Mouse (Mus musculus) forebrain, embryonic 12.5 days (tissue): ENCODE measurements at regions not wholly inside any gene's neighbourhood (a gene's known extent, or its start where the extent isn't known, plus 50 kb on each side); places are given as distances from the start of the nearest gene placed in this dataset.

Experiments used
- ATAC-seq: fragments of 200-750 bp; cut with Nextera tagmentation; 2 replicates; pipeline ENCODE4 v1.8.0; 2017; ENCODE audit warnings: moderate TSS enrichment; ENCODE audit not compliant: low FRiP score
- H3K27ac ChIP-seq: fragments of 300-500 bp; sonication (generic); 2 replicates; pipeline ENCODE4 v1.5.1; 2016; ENCODE audit warnings: mild to moderate bottlenecking
- H3K27me3 ChIP-seq: fragments of 300-500 bp; sonication (generic); 2 replicates; pipeline ENCODE4 v1.6.1; 2016; ENCODE audit warnings: mild to moderate bottlenecking
- H3K36me3 ChIP-seq: fragments of 300-500 bp; sonication (generic); replicated peaks from 2 replicates; pipeline ENCODE4 v1.6.1; 2016; ENCODE audit warnings: mild to moderate bottlenecking
- H3K4me1 ChIP-seq: fragments of 300-500 bp; sonication (generic); 2 replicates; pipeline ENCODE4 v1.6.1; 2016
- H3K4me2 ChIP-seq: fragments of 300-500 bp; sonication (generic); 2 replicates; pipeline ENCODE4 v1.6.1; 2016; ENCODE audit warnings: mild to moderate bottlenecking, moderate library complexity
- H3K4me3 ChIP-seq: fragments of 300-500 bp; sonication (generic); replicated peaks from 2 replicates; pipeline ENCODE4 v1.5.1; 2016; ENCODE audit warnings: mild to moderate bottlenecking
- H3K9ac ChIP-seq: fragments of 300-500 bp; sonication (generic); 2 replicates; pipeline ENCODE4 v1.6.1; 2016; ENCODE audit warnings: mild to moderate bottlenecking
- H3K9me3 ChIP-seq: fragments of 300-500 bp; sonication (generic); 2 replicates; pipeline ENCODE4 v1.6.1; 2016
- WGBS: fragments of 180-500 bp; shearing (Covaris S2); methylation state at CpG from one replicate; pipeline ENCODE4 v1.1.7; 2016; 5-methylcytosine and 5-hydroxymethylcytosine counted together

DNA sequence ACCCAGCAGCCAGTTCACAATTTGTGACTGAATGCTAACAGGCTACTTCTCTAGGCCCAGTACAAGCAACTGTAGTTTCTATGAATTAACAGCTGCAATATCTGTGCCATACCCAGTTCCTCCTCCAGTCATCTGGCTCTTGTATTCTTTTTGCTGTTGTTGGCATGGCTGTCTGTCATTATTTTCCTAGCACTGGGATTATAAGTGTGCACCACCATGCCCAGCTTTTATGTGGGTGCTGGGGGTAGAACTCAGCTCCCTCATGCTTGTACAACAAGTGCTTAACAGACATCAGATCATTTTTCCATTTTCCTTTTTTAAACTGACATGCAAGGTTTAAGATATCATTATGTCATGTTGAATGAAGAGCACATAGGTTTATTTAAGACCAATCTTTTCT lies 789.9 kb downstream of the Slc4a3 start:
- H3K9ac ChIP-seq, result no peak overlapping the region
- H3K27ac ChIP-seq, result no peak overlapping the region
- no peak overlapping the region for H3K4me2 ChIP-seq
- H3K36me3 ChIP-seq, result no peaks in the 10 kb centered on the region
- H3K27me3 ChIP-seq, result no peaks in the 10 kb centered on the region
- no peak for ATAC-seq
- no peaks in the 10 kb centered on the region for H3K4me1 ChIP-seq
- H3K4me3 ChIP-seq, result no peak overlapping the region
- H3K9me3 ChIP-seq, result no peaks in the 10 kb centered on the region

GRCm38 (mm10) chr1:76362106-76362505 lies 816.0 kb downstream of the Slc4a3 start:
- 47% methylated on average over 8 of the region's 8 CpGs for WGBS
- Histone ChIP-seq H3K27me3 (no peaks in the 10 kb centered on the region), H3K4me1 (no peaks in the 10 kb centered on the region), H3K27ac (no peak overlapping the region), H3K36me3 (no peaks in the 10 kb centered on the region), H3K9me3 (no peaks in the 10 kb centered on the region), H3K4me2 (no peak overlapping the region), H3K4me3 (no peak overlapping the region), H3K9ac (no peak overlapping the region)
- ATAC-seq, result no peak

- ATAC-seq, result no peak
- H3K4me2 ChIP-seq, result no peak overlapping the region
These were observed 827.9 kb downstream of the Slc4a3 start for GRCm38 (mm10) chr1:76373931-76374330.

DNA sequence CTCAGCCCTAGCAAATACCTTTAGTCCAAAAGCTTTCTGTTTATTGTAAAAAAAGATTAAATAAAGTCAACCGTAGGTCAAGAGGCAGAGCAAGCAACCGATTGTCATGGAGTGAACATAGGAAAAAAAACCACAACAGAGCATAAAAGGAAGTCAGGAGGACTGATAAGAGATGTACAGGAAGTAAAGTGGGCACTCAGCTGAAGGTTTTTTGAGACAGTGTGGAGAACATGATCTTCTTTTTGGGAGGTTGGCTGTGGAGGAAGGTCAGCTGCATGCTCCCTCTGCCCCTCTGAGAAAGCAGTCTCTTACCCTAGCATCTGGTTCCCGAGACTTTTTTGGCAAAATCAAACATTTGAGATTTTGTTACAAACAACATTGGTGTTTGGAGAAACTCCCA lies 832.1 kb downstream of the Slc4a3 start:
- no peak overlapping the region for H3K27ac ChIP-seq
- H3K9ac ChIP-seq, result no peak overlapping the region
- ATAC-seq, result no peak
- 90% methylated on average over 3 of the region's 3 CpGs for WGBS
- no peaks in the 10 kb centered on the region for H3K36me3 ChIP-seq
- H3K4me2 ChIP-seq, result no peak overlapping the region
- H3K4me1 ChIP-seq, result no peaks in the 10 kb centered on the region
- no peak overlapping the region for H3K4me3 ChIP-seq
- H3K27me3 ChIP-seq, result no peaks in the 10 kb centered on the region
- H3K9me3 ChIP-seq, result no peaks in the 10 kb centered on the region

More at GRCm38 (mm10) chr1:76373931-76374330, 827.9 kb downstream of the Slc4a3 start:
- Histone ChIP-seq H3K27ac (no peak overlapping the region), H3K27me3 (no peaks in the 10 kb centered on the region), H3K9me3 (no peaks in the 10 kb centered on the region), H3K4me3 (no peak overlapping the region), H3K4me1 (no peaks in the 10 kb centered on the region), H3K9ac (no peak overlapping the region), H3K36me3 (no peaks in the 10 kb centered on the region)
- WGBS, result 79% methylated on average over 2 of the region's 2 CpGs

DNA sequence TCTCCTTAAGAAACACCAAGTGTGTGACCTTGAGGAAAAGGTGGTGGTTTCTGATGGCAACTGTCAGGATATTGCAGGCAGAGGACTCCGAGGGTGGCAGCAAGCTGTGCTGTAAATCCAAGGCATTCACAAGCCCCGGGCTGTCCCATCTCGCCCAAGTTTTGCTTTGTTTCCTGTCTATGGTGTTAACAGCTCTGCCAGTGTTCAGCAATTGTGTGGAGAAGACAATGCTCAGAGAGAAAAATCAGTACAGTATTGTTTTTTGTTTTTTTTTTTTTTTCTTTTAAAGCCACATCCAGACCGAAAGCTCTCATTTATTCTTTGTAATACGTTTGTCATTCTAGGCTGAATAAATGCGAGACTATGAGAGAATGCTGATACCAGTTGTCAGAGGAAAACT lies 846.5 kb downstream of the Slc4a3 start:
- Histone ChIP-seq H3K4me1 (0 out of 2 replicates have a peak, but pooled peaks cover 2% of the 10 kb centered on the region), H3K9ac (no peak overlapping the region), H3K27ac (no peak overlapping the region), H3K27me3 (0 out of 2 replicates have a peak, but pooled peaks cover 4% of the 10 kb centered on the region), H3K36me3 (no peaks in the 10 kb centered on the region), H3K4me3 (no peak overlapping the region), H3K9me3 (no peaks in the 10 kb centered on the region), H3K4me2 (no peak overlapping the region)
- 42% methylated on average over 6 of the region's 6 CpGs for WGBS
- no peak for ATAC-seq

- H3K27me3 ChIP-seq, result 0 out of 2 replicates have a peak, but pooled peaks cover 4% of the 10 kb centered on the region
- H3K9me3 ChIP-seq, result no peaks in the 10 kb centered on the region
- H3K4me1 ChIP-seq, result 0 out of 2 replicates have a peak, but pooled peaks cover 2% of the 10 kb centered on the region
- H3K4me2 ChIP-seq, result no peak overlapping the region
- no peaks in the 10 kb centered on the region for H3K36me3 ChIP-seq
- no peak overlapping the region for H3K27ac ChIP-seq
- no peak overlapping the region for H3K9ac ChIP-seq
- ATAC-seq, result no peak
- H3K4me3 ChIP-seq, result no peak overlapping the region
- 79% methylated on average over 8 of the region's 8 CpGs for WGBS
These were observed 848.0 kb downstream of the Slc4a3 start for GRCm38 (mm10) chr1:76394038-76394437.

DNA sequence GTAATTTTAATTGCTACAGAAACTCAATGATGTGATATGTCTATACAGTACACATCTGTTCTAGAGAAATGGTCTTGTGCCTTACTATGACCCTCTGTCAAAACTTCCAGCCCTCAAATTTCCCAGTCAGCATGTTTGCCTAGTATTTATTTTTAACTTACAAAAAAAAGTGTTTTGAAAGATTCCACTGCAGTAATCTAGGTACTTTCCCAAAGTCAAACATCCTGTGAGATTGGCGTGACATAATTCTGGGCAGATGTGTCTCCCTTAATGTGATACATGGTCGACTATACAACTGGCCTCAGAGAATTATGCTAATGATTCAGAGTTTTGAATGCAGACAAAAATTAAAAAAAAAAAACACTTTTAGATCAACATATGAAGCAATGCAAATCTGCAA lies 856.8 kb downstream of the Slc4a3 start:
- Histone ChIP-seq H3K36me3 (no peaks in the 10 kb centered on the region), H3K9me3 (no peaks in the 10 kb centered on the region), H3K27ac (no peak overlapping the region), H3K4me3 (no peak overlapping the region), H3K4me2 (no peak overlapping the region), H3K27me3 (no peaks in the 10 kb centered on the region), H3K9ac (no peak overlapping the region), H3K4me1 (no peaks in the 10 kb centered on the region)
- ATAC-seq, result no peak
- 84% methylated on average over 2 of the region's 2 CpGs for WGBS

- H3K9me3 ChIP-seq, result no peaks in the 10 kb centered on the region
- no peak overlapping the region for H3K4me2 ChIP-seq
- no peaks in the 10 kb centered on the region for H3K4me1 ChIP-seq
- no peak overlapping the region for H3K4me3 ChIP-seq
- H3K36me3 ChIP-seq, result no peaks in the 10 kb centered on the region
- no peak overlapping the region for H3K27ac ChIP-seq
- WGBS, result 81% methylated on average over 4 of the region's 4 CpGs
- H3K9ac ChIP-seq, result no peak overlapping the region
- no peak for ATAC-seq
- H3K27me3 ChIP-seq, result no peaks in the 10 kb centered on the region
These were observed 857.9 kb downstream of the Slc4a3 start for GRCm38 (mm10) chr1:76404003-76404402.

DNA sequence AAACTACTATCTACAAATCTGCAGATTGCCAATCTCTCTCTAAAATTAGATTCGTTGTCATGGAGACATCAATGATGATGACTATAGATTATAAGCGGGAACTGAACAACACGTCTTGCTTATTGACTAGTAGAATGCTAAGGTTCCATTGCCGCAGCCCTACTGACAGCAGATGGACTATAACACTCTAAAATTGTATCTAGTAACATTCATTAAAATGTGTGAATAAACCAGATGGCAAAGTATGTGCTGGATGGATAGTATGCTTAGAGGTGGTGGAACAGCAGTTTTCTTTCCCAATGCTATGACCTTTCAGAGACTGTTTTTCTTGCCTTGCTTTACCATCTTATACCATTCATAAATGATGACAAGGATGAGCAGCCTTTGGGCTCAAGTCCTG lies 864.7 kb downstream of the Slc4a3 start:
- no peak for ATAC-seq
- Histone ChIP-seq H3K27ac (no peak overlapping the region), H3K9ac (no peak overlapping the region), H3K36me3 (no peaks in the 10 kb centered on the region), H3K27me3 (no peaks in the 10 kb centered on the region), H3K4me2 (no peak overlapping the region), H3K9me3 (no peaks in the 10 kb centered on the region), H3K4me1 (no peaks in the 10 kb centered on the region), H3K4me3 (no peak overlapping the region)
- WGBS, result 93% methylated on average over 4 of the region's 4 CpGs

- ATAC-seq, result no peak
- WGBS, result 87% methylated on average over 9 of the region's 9 CpGs
- no peaks in the 10 kb centered on the region for H3K27me3 ChIP-seq
- no peak overlapping the region for H3K4me2 ChIP-seq
- no peak overlapping the region for H3K4me3 ChIP-seq
- H3K9ac ChIP-seq, result no peak overlapping the region
- no peaks in the 10 kb centered on the region for H3K36me3 ChIP-seq
- H3K4me1 ChIP-seq, result no peaks in the 10 kb centered on the region
- H3K27ac ChIP-seq, result no peak overlapping the region
- no peaks in the 10 kb centered on the region for H3K9me3 ChIP-seq
These were observed 874.5 kb downstream of the Slc4a3 start for GRCm38 (mm10) chr1:76420525-76420924.

DNA sequence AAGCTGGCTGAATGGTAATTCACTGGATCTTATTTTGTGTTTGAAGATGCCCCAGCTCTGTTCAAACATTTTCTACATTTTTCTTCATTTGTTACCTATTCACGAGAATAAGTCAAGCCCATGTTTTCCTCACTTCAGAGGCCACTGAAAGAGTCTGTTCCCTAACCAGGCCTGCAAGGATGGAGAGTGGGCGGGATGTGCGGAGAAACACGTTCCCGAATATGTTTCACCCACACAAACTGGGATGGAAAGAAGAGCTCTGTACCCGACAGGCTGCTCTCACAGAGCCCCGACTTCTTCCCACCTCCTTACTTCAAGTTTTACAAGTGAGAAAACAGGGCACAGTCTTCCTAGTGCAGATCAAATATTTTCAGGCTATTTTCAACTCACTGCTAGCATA lies 881.4 kb downstream of the Slc4a3 start:
- no peak overlapping the region for H3K4me2 ChIP-seq
- no peak overlapping the region for H3K27ac ChIP-seq
- no peaks in the 10 kb centered on the region for H3K9me3 ChIP-seq
- no peak for ATAC-seq
- WGBS, result 83% methylated on average over 7 of the region's 7 CpGs
- no peak overlapping the region for H3K4me3 ChIP-seq
- no peaks in the 10 kb centered on the region for H3K36me3 ChIP-seq
- H3K27me3 ChIP-seq, result no peaks in the 10 kb centered on the region
- H3K9ac ChIP-seq, result no peak overlapping the region
- H3K4me1 ChIP-seq, result no peaks in the 10 kb centered on the region

DNA sequence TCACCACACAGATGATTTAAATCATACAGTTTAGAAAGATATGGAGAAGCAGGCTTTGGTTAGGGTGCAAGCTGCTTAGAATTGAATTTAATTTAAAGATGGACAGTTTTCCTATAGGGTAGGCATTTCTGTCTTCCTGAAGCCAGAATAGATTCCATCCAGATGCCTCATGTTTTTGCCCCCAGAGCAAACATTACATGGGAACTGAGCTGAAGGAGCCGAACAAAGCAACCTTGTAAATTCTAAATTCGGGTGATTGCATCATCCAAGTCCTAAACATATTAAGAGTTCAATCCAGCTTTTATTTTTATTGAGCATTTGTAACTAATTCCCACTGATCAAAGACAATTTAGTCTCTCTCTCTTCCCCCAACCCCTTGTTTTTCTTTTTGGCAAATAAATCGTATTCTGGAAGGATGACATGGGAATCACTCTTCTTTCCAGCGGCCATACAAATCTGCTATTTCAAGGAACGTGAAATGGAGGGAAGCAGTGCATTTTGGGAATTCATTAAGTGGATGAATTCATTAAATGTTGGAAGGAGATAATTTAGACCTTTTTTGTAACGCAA lies 884.1 kb downstream of the Slc4a3 start:
- Histone ChIP-seq H3K9me3 (no peaks in the 10 kb centered on the region), H3K9ac (no peak overlapping the region), H3K36me3 (no peaks in the 10 kb centered on the region), H3K4me3 (no peak overlapping the region), H3K27me3 (no peaks in the 10 kb centered on the region), H3K27ac (peak overlapping the region; percentile 53; the same call in 1 of the 2 replicates), H3K4me1 (peaks cover 13% of the 10 kb centered on the region), H3K4me2 (no peak overlapping the region)
- WGBS, result 40% methylated on average over 6 of the region's 6 CpGs
- no peak; the same call in 1 of the 2 replicates for ATAC-seq

GRCm38 (mm10) chr1:76433481-76433941 lies 887.4 kb downstream of the Slc4a3 start:
- 0 out of 2 replicates have a peak, but pooled peaks have one; percentile 36 for ATAC-seq
- no peaks in the 10 kb centered on the region for H3K27me3 ChIP-seq
- no peak overlapping the region for H3K9ac ChIP-seq
- WGBS, result 19% methylated on average over 6 of the region's 6 CpGs
- H3K9me3 ChIP-seq, result no peaks in the 10 kb centered on the region
- no peaks in the 10 kb centered on the region for H3K36me3 ChIP-seq
- no peak overlapping the region for H3K4me3 ChIP-seq
- no peak overlapping the region for H3K27ac ChIP-seq
- no peak overlapping the region for H3K4me2 ChIP-seq
- H3K4me1 ChIP-seq, result peaks cover 13% of the 10 kb centered on the region
